Mouse (Mus musculus): ENCODE data around the gene Relch. TPM values are rescaled to one million over a fixed set of nuclear protein-coding genes. Genes with fewer than 3 reads are reported as not detected.
"Not testable (repeated sequence)": the region's sequence is repeated elsewhere in the genome, so short reads cannot be mapped to it uniquely, and the experiment has no call there.

Gene Relch
- polyA plus RNA-seq, 1 experiment from 2014 or later = 33.5 TPM

DNA sequence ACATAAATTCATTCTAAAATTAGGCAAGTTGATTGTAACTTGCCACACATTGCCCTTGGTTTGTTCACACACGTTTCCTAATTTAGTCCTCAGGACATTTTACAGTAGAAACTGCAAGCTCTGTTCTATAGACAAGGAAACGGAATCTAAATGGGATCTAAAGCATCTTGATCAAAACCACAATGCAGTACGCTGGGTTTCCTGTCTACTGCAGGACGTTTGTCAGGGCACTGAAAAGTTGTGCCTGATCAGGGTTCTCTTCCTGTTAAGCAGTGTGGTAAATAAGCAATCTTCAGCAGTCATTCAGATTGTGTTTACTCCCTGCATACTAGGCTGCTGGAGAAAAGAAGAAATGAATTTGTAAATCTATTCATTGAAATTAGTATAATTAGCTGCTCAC, 88.5 kb downstream of the Relch start:
- H3K36me3 ChIP-seq (ENCODE audit: control insufficient read depth, insufficient read depth, low read length) = no peaks in the 10 kb centered on the region
- H3K4me3 ChIP-seq (ENCODE audit: low read depth, low read length) = no peak overlapping the region
- H3K9me3 ChIP-seq (ENCODE audit: control insufficient read depth, low read length) = no peaks in the 10 kb centered on the region
- H3K27ac ChIP-seq (ENCODE audit: low read depth, low read length) = no peak overlapping the region
- ATAC-seq (ENCODE audit: low FRiP score) = no peak
- no peak for DNase-seq (ENCODE audit: low spot score)
- H3K9ac ChIP-seq (ENCODE audit: low read depth, low read length) = no peak overlapping the region
- no peaks in the 10 kb centered on the region for H3K27me3 ChIP-seq (ENCODE audit: control insufficient read depth, insufficient read depth, low read length)
- 86% methylated on average over 4 of the region's 4 CpGs for WGBS
- no peaks in the 10 kb centered on the region for H3K4me1 ChIP-seq (replicated peaks; ENCODE audit: control insufficient read depth, insufficient read depth, low read length)
- H3K4me2 ChIP-seq (replicated peaks; ENCODE audit: low read depth, low read length) = no peak overlapping the region

- H3K4me2 ChIP-seq (replicated peaks; ENCODE audit: low read depth, low read length) = no peak overlapping the region
- no peak for ATAC-seq (ENCODE audit: low FRiP score)
Measured at GRCm38 (mm10) chr1:105752944-105753343, 89.3 kb downstream of the Relch start.

DNA sequence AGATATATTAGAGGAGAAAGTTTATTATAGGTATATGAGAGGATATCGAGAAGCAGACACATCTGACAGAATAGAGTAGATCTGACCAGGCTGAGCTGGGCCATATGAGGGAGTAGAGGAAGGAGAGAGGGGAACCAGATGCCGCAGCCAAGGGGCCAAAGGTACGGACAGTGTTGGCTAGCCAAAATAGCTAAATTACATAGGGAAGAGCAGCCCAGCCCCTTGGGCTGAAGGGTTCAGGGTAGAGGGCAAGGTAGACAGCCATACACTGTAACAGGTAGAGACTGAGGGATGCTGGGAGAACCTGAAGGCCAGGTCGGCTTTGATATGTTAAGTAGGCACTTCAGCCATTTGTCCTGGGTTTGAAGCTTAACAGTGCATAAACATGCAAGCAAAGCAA, 95.1 kb downstream of the Relch start:
- no peak overlapping the region for H3K4me3 ChIP-seq (ENCODE audit: low read depth, low read length)
- no peak overlapping the region for H3K9ac ChIP-seq (ENCODE audit: low read depth, low read length)
- no peak for DNase-seq (ENCODE audit: low spot score)
- WGBS = 93% methylated on average over 4 of the region's 4 CpGs
- H3K9me3 ChIP-seq (ENCODE audit: control insufficient read depth, low read length) = no peaks in the 10 kb centered on the region
- H3K27me3 ChIP-seq (ENCODE audit: control insufficient read depth, insufficient read depth, low read length) = no peaks in the 10 kb centered on the region
- H3K27ac ChIP-seq (ENCODE audit: low read depth, low read length) = no peak overlapping the region
- no peaks in the 10 kb centered on the region for H3K4me1 ChIP-seq (replicated peaks; ENCODE audit: control insufficient read depth, insufficient read depth, low read length)
- H3K36me3 ChIP-seq (ENCODE audit: control insufficient read depth, insufficient read depth, low read length) = no peaks in the 10 kb centered on the region
- H3K4me2 ChIP-seq (replicated peaks; ENCODE audit: low read depth, low read length) = no peak overlapping the region
- no peak for ATAC-seq (ENCODE audit: low FRiP score)

More at GRCm38 (mm10) chr1:105752944-105753343, 89.3 kb downstream of the Relch start:
- Histone ChIP-seq H3K4me3 (ENCODE audit: low read depth, low read length) (no peak overlapping the region), H3K4me1 (replicated peaks; ENCODE audit: control insufficient read depth, insufficient read depth, low read length) (no peaks in the 10 kb centered on the region), H3K27ac (ENCODE audit: low read depth, low read length) (no peak overlapping the region), H3K9ac (ENCODE audit: low read depth, low read length) (no peak overlapping the region), H3K36me3 (ENCODE audit: control insufficient read depth, insufficient read depth, low read length) (no peaks in the 10 kb centered on the region), H3K9me3 (ENCODE audit: control insufficient read depth, low read length) (no peaks in the 10 kb centered on the region), H3K27me3 (ENCODE audit: control insufficient read depth, insufficient read depth, low read length) (no peaks in the 10 kb centered on the region)
- WGBS = 88% methylated on average over 1 of the region's 1 CpGs
- DNase-seq (ENCODE audit: low spot score) = no peak

GRCm38 (mm10) chr1:105759422-105760165, 95.9 kb downstream of the Relch start:
- WGBS = 77% methylated on average over 3 of the region's 3 CpGs

GRCm38 (mm10) chr1:105765586-105765985, 101.9 kb downstream of the Relch start:
- Histone ChIP-seq H3K9ac (ENCODE audit: low read depth, low read length) (no peak overlapping the region), H3K9me3 (ENCODE audit: control insufficient read depth, low read length) (no peaks in the 10 kb centered on the region), H3K4me3 (ENCODE audit: low read depth, low read length) (no peak overlapping the region), H3K36me3 (ENCODE audit: control insufficient read depth, insufficient read depth, low read length) (no peaks in the 10 kb centered on the region), H3K27me3 (ENCODE audit: control insufficient read depth, insufficient read depth, low read length) (no peaks in the 10 kb centered on the region), H3K27ac (ENCODE audit: low read depth, low read length) (no peak overlapping the region), H3K4me2 (replicated peaks; ENCODE audit: low read depth, low read length) (no peak overlapping the region), H3K4me1 (replicated peaks; ENCODE audit: control insufficient read depth, insufficient read depth, low read length) (no peaks in the 10 kb centered on the region)
- 84% methylated on average over 8 of the region's 8 CpGs for WGBS
- ATAC-seq (ENCODE audit: low FRiP score) (no peak), DNase-seq (ENCODE audit: low spot score) (no peak)

More at GRCm38 (mm10) chr1:105759422-105760165, 95.9 kb downstream of the Relch start:
- no peaks in the 10 kb centered on the region for H3K9me3 ChIP-seq (ENCODE audit: control insufficient read depth, low read length)
- no peak overlapping the region for H3K27ac ChIP-seq (ENCODE audit: low read depth, low read length)
- no peaks in the 10 kb centered on the region for H3K36me3 ChIP-seq (ENCODE audit: control insufficient read depth, insufficient read depth, low read length)
- no peak overlapping the region for H3K4me2 ChIP-seq (replicated peaks; ENCODE audit: low read depth, low read length)
- no peaks in the 10 kb centered on the region for H3K27me3 ChIP-seq (ENCODE audit: control insufficient read depth, insufficient read depth, low read length)
- ATAC-seq (ENCODE audit: low FRiP score) (no peak), DNase-seq (ENCODE audit: low spot score) (no peak)
- no peak overlapping the region for H3K4me3 ChIP-seq (ENCODE audit: low read depth, low read length)
- H3K9ac ChIP-seq (ENCODE audit: low read depth, low read length) = no peak overlapping the region
- H3K4me1 ChIP-seq (replicated peaks; ENCODE audit: control insufficient read depth, insufficient read depth, low read length) = no peaks in the 10 kb centered on the region

- 88% methylated on average over 9 of the region's 9 CpGs for WGBS
- not testable (repeated sequence) for H3K9ac ChIP-seq (ENCODE audit: low read depth, low read length); H3K4me3 ChIP-seq (ENCODE audit: low read depth, low read length); H3K4me2 ChIP-seq (replicated peaks; ENCODE audit: low read depth, low read length); H3K36me3 ChIP-seq (ENCODE audit: control insufficient read depth, insufficient read depth, low read length); H3K27me3 ChIP-seq (ENCODE audit: control insufficient read depth, insufficient read depth, low read length); ATAC-seq (ENCODE audit: low FRiP score); H3K9me3 ChIP-seq (ENCODE audit: control insufficient read depth, low read length); H3K4me1 ChIP-seq (replicated peaks; ENCODE audit: control insufficient read depth, insufficient read depth, low read length); H3K27ac ChIP-seq (ENCODE audit: low read depth, low read length); DNase-seq (ENCODE audit: low spot score)
Measured at GRCm38 (mm10) chr1:105766099-105766498, 102.4 kb downstream of the Relch start.

GRCm38 (mm10) chr1:105768397-105768796, 104.7 kb downstream of the Relch start:
- no peak for ATAC-seq (ENCODE audit: low FRiP score)
- H3K27me3 ChIP-seq (ENCODE audit: control insufficient read depth, insufficient read depth, low read length) = no peaks in the 10 kb centered on the region
- H3K4me1 ChIP-seq (replicated peaks; ENCODE audit: control insufficient read depth, insufficient read depth, low read length) = no peaks in the 10 kb centered on the region
- no peak overlapping the region for H3K4me3 ChIP-seq (ENCODE audit: low read depth, low read length)
- whole genome bisulfite sequencing = 83% methylated on average over 2 of the region's 2 CpGs
- H3K9me3 ChIP-seq (ENCODE audit: control insufficient read depth, low read length) = no peaks in the 10 kb centered on the region
- H3K36me3 ChIP-seq (ENCODE audit: control insufficient read depth, insufficient read depth, low read length) = no peaks in the 10 kb centered on the region
- H3K27ac ChIP-seq (ENCODE audit: low read depth, low read length) = no peak overlapping the region
- no peak for DNase-seq (ENCODE audit: low spot score)
- H3K4me2 ChIP-seq (replicated peaks; ENCODE audit: low read depth, low read length) = no peak overlapping the region
- no peak overlapping the region for H3K9ac ChIP-seq (ENCODE audit: low read depth, low read length)

DNA sequence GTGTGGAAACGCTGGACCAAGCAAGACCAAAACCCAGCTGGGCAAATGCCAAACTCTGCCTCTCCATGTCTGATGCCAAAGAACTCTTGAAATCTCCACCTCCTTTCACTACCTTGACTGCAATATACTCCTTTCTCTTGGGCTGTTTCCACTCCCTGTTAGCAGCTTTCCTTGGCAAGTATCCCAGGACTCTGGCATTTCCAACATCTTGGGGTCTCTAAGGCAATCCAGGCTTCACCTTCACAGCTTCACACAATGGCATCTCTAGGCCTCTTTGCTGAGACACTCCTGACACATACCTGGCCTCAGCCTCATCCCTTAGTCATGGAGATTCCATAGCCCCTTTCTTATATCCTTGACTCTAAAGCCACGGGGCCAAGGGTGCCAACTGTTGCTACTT, 107.0 kb downstream of the Relch start:
- Histone ChIP-seq H3K36me3 (ENCODE audit: control insufficient read depth, insufficient read depth, low read length) (no peaks in the 10 kb centered on the region), H3K27ac (ENCODE audit: low read depth, low read length) (no peak overlapping the region), H3K4me1 (replicated peaks; ENCODE audit: control insufficient read depth, insufficient read depth, low read length) (no peaks in the 10 kb centered on the region), H3K4me3 (ENCODE audit: low read depth, low read length) (no peak overlapping the region), H3K9ac (ENCODE audit: low read depth, low read length) (no peak overlapping the region), H3K9me3 (ENCODE audit: control insufficient read depth, low read length) (no peaks in the 10 kb centered on the region), H3K27me3 (ENCODE audit: control insufficient read depth, insufficient read depth, low read length) (no peaks in the 10 kb centered on the region), H3K4me2 (replicated peaks; ENCODE audit: low read depth, low read length) (no peak overlapping the region)
- ATAC-seq (ENCODE audit: low FRiP score) (no peak), DNase-seq (ENCODE audit: low spot score) (no peak)
- WGBS = 84% methylated on average over 2 of the region's 2 CpGs

DNA sequence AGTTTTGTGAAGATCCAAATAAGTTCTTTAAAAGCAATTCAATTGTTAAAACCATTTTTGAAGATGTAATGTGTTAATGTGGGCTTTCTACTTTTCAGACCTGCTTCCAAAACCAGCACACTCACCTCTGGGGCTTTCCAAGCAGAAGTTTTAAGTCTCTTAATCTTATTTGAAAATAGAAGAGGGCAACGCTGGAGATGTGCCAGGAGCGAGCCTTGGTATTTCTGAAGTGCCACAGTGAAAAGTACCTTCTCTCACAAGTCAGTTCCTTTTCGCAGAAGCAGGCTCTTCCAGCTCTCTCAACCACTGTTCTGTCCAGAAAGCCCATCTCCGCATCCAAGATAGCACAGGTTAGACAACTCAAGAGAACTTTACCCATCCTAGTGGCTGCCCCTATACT, 112.8 kb downstream of the Relch start:
- Histone ChIP-seq H3K27me3 (ENCODE audit: control insufficient read depth, insufficient read depth, low read length) (peaks cover 15% of the 10 kb centered on the region), H3K9me3 (ENCODE audit: control insufficient read depth, low read length) (no peaks in the 10 kb centered on the region), H3K4me2 (replicated peaks; ENCODE audit: low read depth, low read length) (no peak overlapping the region), H3K36me3 (ENCODE audit: control insufficient read depth, insufficient read depth, low read length) (no peaks in the 10 kb centered on the region), H3K9ac (ENCODE audit: low read depth, low read length) (no peak overlapping the region), H3K27ac (ENCODE audit: low read depth, low read length) (no peak overlapping the region), H3K4me1 (replicated peaks; ENCODE audit: control insufficient read depth, insufficient read depth, low read length) (no peaks in the 10 kb centered on the region), H3K4me3 (ENCODE audit: low read depth, low read length) (no peak overlapping the region)
- ATAC-seq (ENCODE audit: low FRiP score) (no peak), DNase-seq (ENCODE audit: low spot score) (no peak)
- WGBS = 93% methylated on average over 4 of the region's 4 CpGs

All from hindbrain, embryonic 11.5 days (tissue).